Mouse (Mus musculus) neutrophil, adult 5-6 weeks (primary cell): ENCODE measurements around the gene Bsx. TPM values are rescaled to one million over a fixed set of nuclear protein-coding genes. Genes with fewer than 3 reads are reported as not detected.

Source experiments
- ATAC-seq: fragments of 151-379, 151-347 bp; 2 replicates; pipeline ENCODE4 v1.8.0; 2017; ENCODE audit warnings: mild to moderate bottlenecking, moderate TSS enrichment; ENCODE audit not compliant: insufficient number of reproducible peaks, poor library complexity, low FRiP score, severe bottlenecking; ENCODE audit errors: extremely low read depth
- total RNA-seq: library from RNA; stranded (forward); fragments of 200-1000 nt; gene quantifications from 2 replicates; pipeline ENCODE4 v1.2.3, GENCODE M21; 2017

Bsx gene
- total RNA-seq, 1 experiment from 2014 or later: not detected

GRCm38 (mm10) chr9:40878998-40879397 lies 5.1 kb downstream of the Bsx start:
- no peak for ATAC-seq

GRCm38 (mm10) chr9:40885669-40886068 lies 11.7 kb downstream of the Bsx start:
- no peak for ATAC-seq

- no peak for ATAC-seq
These were observed 15.5 kb downstream of the Bsx start for GRCm38 (mm10) chr9:40889389-40889788.

- ATAC-seq: no peak
These were observed 18.5 kb downstream of the Bsx start for GRCm38 (mm10) chr9:40892456-40892855.

- no peak for ATAC-seq
These were observed 33.5 kb downstream of the Bsx start for GRCm38 (mm10) chr9:40907413-40907812.

GRCm38 (mm10) chr9:40908411-40908810 lies 34.5 kb downstream of the Bsx start:
- no peak for ATAC-seq

GRCm38 (mm10) chr9:40908915-40909314 lies 35.0 kb downstream of the Bsx start:
- ATAC-seq: no peak

GRCm38 (mm10) chr9:40917871-40918613 lies 44.1 kb downstream of the Bsx start:
- no peak for ATAC-seq

- no peak for ATAC-seq
These were observed 53.5 kb downstream of the Bsx start for GRCm38 (mm10) chr9:40927351-40927980.

Other genes starting within 250 kb of the Bsx start
- gene Gm21915, start 203.5 kb upstream of the Bsx start, total RNA-seq: not detected in 2 replicates
- 0.25 and 0.81 TPM in 2 replicates for gene Clmp, start 188.2 kb upstream of the Bsx start, total RNA-seq
- gene Hspa8, start 73.1 kb upstream of the Bsx start, total RNA-seq: 1,488 and 1,684 TPM in 2 replicates
- not detected in 2 replicates for gene Jhy, start 90.0 kb downstream of the Bsx start, total RNA-seq
- gene Crtam, start 130.5 kb downstream of the Bsx start, total RNA-seq: 2.1 TPM in 2 replicates